Mouse (Mus musculus) heart, postnatal 0 days (tissue): ENCODE measurements at regions not wholly inside any gene's neighbourhood (a gene's known extent, or its start where the extent isn't known, plus 50 kb on each side); places are given as distances from the start of the nearest gene placed in this dataset.

Experiments used
- ATAC-seq: fragments of 200-750 bp; cut with Nextera tagmentation; 2 replicates; pipeline ENCODE4 v1.8.0; 2017; ENCODE audit warnings: low read depth, moderate number of reproducible peaks, moderate library complexity; ENCODE audit not compliant: insufficient read depth
- DNase-seq: peaks from one replicate; pipeline ENCODE4 v3.0.0-alpha.2; 2016; ENCODE audit warnings: low spot score
- H3K27ac ChIP-seq: fragments of 300-500 bp; sonication (generic); 2 replicates; pipeline ENCODE4 v1.5.1; 2014; ENCODE audit warnings: low read depth, mild to moderate bottlenecking
- H3K27me3 ChIP-seq: fragments of 300-500 bp; sonication (generic); 2 replicates; pipeline ENCODE4 v1.6.1; 2014; ENCODE audit warnings: low read length, mixed read lengths; ENCODE audit not compliant: control insufficient read depth, insufficient read depth
- H3K36me3 ChIP-seq: fragments of 300-500 bp; sonication (generic); replicated peaks from 2 replicates; pipeline ENCODE4 v1.6.1; 2014; ENCODE audit warnings: low read length, mixed read lengths; ENCODE audit not compliant: control insufficient read depth, insufficient read depth
- H3K4me1 ChIP-seq: fragments of 300-500 bp; sonication (generic); 2 replicates; pipeline ENCODE4 v1.6.1; 2014; ENCODE audit warnings: antibody characterized with exemption; ENCODE audit not compliant: control insufficient read depth, insufficient read depth
- H3K4me2 ChIP-seq: fragments of 300-500 bp; sonication (generic); 2 replicates; pipeline ENCODE4 v1.6.1; 2014; ENCODE audit warnings: low read depth, mild to moderate bottlenecking, low read length, moderate library complexity
- H3K4me3 ChIP-seq: fragments of 300-500 bp; sonication (generic); 2 replicates; pipeline ENCODE4 v1.5.1; 2014; ENCODE audit warnings: low read depth, low read length
- H3K9ac ChIP-seq: fragments of 300-500 bp; sonication (generic); replicated peaks from 2 replicates; pipeline ENCODE4 v1.6.1; 2014; ENCODE audit warnings: low read depth, low read length, mixed read lengths
- H3K9me3 ChIP-seq: fragments of 300-500 bp; sonication (generic); replicated peaks from 2 replicates; pipeline ENCODE4 v1.6.1; 2016; ENCODE audit warnings: low read length; ENCODE audit not compliant: control insufficient read depth
- CTCF ChIP-seq: IDR thresholded peaks from 2 replicates; pipeline ENCODE4 v1.5.1; 2016; ENCODE audit warnings: antibody characterized with exemption, control low read depth, low read depth
- EP300 ChIP-seq: IDR thresholded peaks from 2 replicates; pipeline ENCODE4 v1.6.1; 2016; ENCODE audit warnings: antibody characterized with exemption, low read depth
- WGBS: fragments of 180-500 bp; shearing (Covaris S2); extraction: QIAGEN DNeasy Blood & Tissue Kit; methylation state at CpG from one replicate; pipeline ENCODE4 v1.1.7; 2014; 5-methylcytosine and 5-hydroxymethylcytosine counted together

DNA sequence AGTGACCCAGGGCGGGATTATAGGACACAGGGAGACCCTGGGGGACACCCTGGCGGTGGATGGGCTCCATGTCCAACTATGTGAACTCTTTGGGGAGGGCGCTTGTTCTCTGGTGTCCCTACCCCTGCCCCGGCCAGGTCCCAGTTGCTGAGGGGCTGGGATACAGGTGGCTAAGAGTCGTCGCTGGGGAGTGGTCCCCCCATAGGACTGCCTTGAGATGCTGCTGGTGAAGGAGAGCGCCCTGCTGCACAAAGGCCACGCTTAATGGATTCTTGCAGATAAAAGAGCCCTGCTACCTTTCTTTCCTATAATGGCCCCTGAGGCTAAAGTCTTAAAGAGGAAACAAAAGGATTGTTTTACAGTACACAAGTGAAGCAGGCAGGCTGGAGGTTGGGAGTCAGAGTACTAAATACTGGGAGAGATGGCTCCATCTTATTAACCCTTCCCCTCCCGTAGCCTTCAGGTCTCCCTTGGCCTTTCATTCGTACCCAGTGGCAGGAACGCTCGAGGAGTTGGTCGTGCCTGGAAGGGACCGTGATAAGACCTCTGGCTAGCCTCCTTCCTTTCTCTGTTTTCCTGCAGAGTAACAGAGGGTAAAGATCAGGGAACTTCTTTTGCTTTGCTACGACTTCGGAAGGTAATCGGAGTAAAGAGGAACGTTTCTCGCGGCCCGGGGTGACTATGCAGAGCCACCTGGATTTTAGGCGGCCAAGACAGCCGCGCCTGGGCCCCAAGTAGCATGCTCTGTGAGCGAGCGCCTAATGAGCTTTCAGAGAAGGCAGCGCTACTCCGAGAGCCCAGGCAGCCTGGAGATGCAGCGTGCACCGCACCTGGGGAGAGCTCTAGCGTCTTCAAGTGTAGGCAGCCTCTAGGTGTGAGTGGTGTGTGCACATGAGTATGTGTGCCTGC, 682.9 kb upstream of the Car8 start:
- ATAC-seq (no peak), DNase-seq (no peak)
- H3K27me3 ChIP-seq = no peaks in the 10 kb centered on the region
- H3K9me3 ChIP-seq = no peaks in the 10 kb centered on the region
- no peaks in the 10 kb centered on the region for H3K36me3 ChIP-seq
- H3K4me3 ChIP-seq = peak overlapping the region; percentile 30
- peak overlapping the region; percentile 55 for H3K9ac ChIP-seq
- TF ChIP-seq EP300 (no peak), CTCF (no peak)
- peaks cover 10% of the 10 kb centered on the region for H3K4me1 ChIP-seq
- no peak overlapping the region for H3K27ac ChIP-seq
- 22% methylated on average over 31 of the region's 31 CpGs for WGBS
- H3K4me2 ChIP-seq = peak overlapping the region; percentile 58

DNA sequence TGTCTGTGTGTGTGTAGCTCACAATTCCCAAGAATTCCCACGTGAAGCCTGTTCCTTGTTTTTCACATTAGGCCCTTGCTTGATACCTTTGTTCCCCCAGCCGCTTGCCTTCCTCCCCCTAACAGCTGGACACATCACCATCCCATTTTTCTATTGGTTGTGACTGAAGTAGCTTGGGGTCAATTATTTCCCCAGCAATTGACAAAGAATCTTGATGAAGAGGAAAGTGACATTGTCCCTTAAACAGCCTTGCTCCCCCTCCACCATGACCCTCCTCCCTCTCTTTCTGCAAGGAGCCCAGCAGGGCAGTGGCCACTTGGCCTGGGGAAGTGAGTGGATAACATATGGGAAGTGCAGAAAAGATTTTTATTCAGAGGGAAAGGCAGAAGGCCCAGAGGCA, 681.5 kb upstream of the Car8 start:
- Histone ChIP-seq H3K27me3 (no peaks in the 10 kb centered on the region), H3K4me1 (peaks cover 7% of the 10 kb centered on the region), H3K36me3 (no peaks in the 10 kb centered on the region), H3K9me3 (no peaks in the 10 kb centered on the region), H3K27ac (no peak overlapping the region), H3K4me3 (no peak overlapping the region), H3K9ac (no peak overlapping the region), H3K4me2 (no peak overlapping the region)
- ATAC-seq = no peak
- no peak for DNase-seq
- no peak for TF ChIP-seq EP300
- no peak for TF ChIP-seq CTCF
- WGBS = 82% methylated on average over 2 of the region's 2 CpGs

DNA sequence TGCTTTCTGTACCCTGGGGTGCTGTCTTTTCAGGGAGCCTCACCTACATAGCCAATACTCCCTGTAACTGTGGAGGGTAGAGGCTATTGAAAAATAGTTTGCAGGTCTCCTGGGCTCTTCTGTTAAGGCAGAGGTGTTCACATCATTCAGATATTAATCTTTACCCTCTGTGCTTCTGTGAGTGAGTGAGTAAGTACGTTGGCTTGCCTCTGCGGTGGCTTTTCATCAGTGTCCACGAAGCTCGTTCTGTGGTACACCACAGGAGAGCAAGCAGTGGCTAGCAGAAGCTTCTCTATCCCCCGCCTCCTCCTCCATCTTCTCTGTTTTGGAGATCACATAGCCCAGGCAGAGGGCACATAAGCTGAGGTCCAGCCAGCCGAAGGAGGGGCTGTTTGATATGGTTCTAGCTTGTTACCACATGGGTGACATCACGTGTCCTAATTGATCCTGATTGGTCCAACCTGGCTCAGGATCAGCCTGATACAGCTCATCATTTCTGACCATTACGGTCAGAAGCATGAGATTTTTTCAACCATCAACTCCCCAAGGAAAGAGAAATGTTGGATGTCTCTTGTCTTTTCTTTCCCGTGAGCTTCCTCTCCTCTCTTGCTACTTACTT, 680.6 kb upstream of the Car8 start:
- 83% methylated on average over 9 of the region's 9 CpGs for WGBS
- Histone ChIP-seq H3K4me1 (peaks cover 7% of the 10 kb centered on the region), H3K9me3 (no peaks in the 10 kb centered on the region), H3K9ac (no peak overlapping the region), H3K4me2 (no peak overlapping the region), H3K36me3 (no peaks in the 10 kb centered on the region), H3K27me3 (no peaks in the 10 kb centered on the region), H3K27ac (no peak overlapping the region), H3K4me3 (no peak overlapping the region)
- no peak for DNase-seq
- TF ChIP-seq CTCF = no peak
- no peak for TF ChIP-seq EP300
- ATAC-seq = no peak
